Mouse (Mus musculus) forebrain, embryonic 11.5 days (tissue): ENCODE results near the gene Olfr693. TPM values are rescaled to one million over a fixed set of nuclear protein-coding genes. Genes with fewer than 3 reads are reported as not detected.

Source experiments
- polyA plus RNA-seq: library from polyadenylated mRNA; unstranded; fragments of >200 nt; fragmentation: Nextera tagmentation; extraction: Ambion mirVana; gene quantifications from 2 replicates; pipeline ENCODE4 v1.2.1, GENCODE M21; 2014

Olfr693 gene
- polyA plus RNA-seq, 1 experiment from 2014 or later = not detected

Other genes starting within 250 kb of the Olfr693 start
- not detected in 2 replicates for gene Olfr694, start 11.2 kb upstream of the Olfr693 start, polyA plus RNA-seq
- gene Olfr695, start 35.8 kb upstream of the Olfr693 start, polyA plus RNA-seq = not detected in 2 replicates
- gene Olfr697, start 61.9 kb upstream of the Olfr693 start, polyA plus RNA-seq = not detected in 2 replicates
- gene Olfr698, start 74.8 kb upstream of the Olfr693 start, polyA plus RNA-seq = not detected in 2 replicates
- not detected in 2 replicates for gene Olfr699, start 112.6 kb upstream of the Olfr693 start, polyA plus RNA-seq
- gene Olfr700, start 128.2 kb upstream of the Olfr693 start, polyA plus RNA-seq = not detected in 2 replicates
- not detected in 2 replicates for gene Olfr701, start 133.5 kb upstream of the Olfr693 start, polyA plus RNA-seq
- not detected in 2 replicates for gene Olfr702, start 153.3 kb upstream of the Olfr693 start, polyA plus RNA-seq
- not detected in 2 replicates for gene Olfr703, start 162.8 kb upstream of the Olfr693 start, polyA plus RNA-seq
- gene Olfr704, start 182.6 kb upstream of the Olfr693 start, polyA plus RNA-seq = not detected in 2 replicates
- not detected in 2 replicates for gene Olfr705, start 196.3 kb upstream of the Olfr693 start, polyA plus RNA-seq
- gene Olfr706, start 207.6 kb upstream of the Olfr693 start, polyA plus RNA-seq = not detected in 2 replicates
- gene Olfr707, start 220.7 kb upstream of the Olfr693 start, polyA plus RNA-seq = not detected in 2 replicates
- not detected in 2 replicates for gene Olfr1532-ps1, start 227.4 kb upstream of the Olfr693 start, polyA plus RNA-seq